Mouse (Mus musculus): ENCODE measurements at regions not wholly inside any gene's neighbourhood (a gene's known extent, or its start where the extent isn't known, plus 50 kb on each side); places are given as distances from the start of the nearest gene placed in this dataset.

DNA sequence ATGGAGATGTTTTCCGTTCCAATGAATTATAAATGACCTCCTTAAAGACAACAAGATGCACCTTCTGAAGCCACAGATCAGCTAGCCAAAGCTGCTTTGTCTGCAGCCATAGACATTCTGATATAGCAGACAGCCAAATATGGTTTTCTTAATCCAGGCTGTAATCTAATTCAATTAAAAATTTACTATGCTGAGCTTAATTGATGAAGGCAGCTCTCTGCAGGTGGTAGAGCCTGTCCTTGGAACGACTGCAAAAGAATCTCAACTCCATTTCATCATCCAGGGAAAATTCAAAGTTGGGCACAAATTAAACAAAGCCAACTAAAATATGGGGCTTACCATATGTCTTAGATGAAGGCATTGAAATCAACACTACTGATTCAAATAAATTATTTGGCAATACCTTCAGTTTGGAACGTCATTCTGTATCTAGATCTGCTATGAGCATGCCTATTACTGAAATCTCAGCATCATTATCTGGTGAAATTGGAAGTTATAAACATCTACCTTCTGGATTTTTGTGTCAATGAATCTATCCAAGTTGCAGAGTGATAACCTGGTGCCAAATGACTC lies 615.4 kb upstream of the Ins1 start:
- peak; percentile 61 for DNase-seq (ENCODE audit: inconsistent ontology term)

GRCm38 (mm10) chr19:51660186-51660585 lies 603.9 kb upstream of the Ins1 start:
- DNase-seq (ENCODE audit: inconsistent ontology term): no peak

DNA sequence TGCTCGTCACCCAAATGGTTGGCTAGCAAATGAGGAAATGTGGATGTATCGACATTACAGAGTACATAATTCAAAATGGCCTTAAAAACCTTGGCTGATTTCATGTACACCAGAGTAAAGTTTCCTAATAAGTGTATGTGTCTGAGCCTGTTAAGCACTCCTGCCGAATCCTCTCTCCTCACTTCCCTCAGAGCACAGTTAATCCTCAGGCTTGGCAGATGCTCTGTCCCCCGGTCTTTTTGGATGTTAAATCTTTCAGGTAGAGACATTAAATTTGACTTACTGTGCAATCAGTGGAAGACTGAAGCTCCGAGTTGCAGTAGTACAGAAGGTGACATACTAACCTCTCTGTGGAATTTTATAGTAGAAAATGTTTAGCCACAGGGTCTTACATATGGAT lies 597.5 kb upstream of the Ins1 start:
- DNase-seq (ENCODE audit: inconsistent ontology term): no peak

DNA sequence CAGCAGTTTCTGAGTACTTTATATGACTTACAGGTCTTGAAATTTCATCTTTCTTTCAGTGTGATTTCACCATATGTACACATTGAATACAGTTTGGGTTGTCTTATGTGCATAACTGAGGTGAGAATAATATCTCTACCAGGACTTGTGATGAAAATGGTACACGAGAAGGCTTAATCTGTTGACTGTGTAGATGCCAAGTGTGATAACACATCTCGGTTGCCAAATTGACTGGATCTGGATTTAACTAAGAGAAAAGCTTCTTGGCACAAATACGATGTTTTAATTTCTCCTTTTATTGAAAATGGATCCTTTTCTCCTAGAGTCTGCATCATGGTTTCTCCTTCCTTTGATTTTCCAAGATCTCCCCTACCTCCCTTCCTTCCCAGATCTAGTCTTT lies 588.4 kb upstream of the Ins1 start:
- no peak for DNase-seq (ENCODE audit: inconsistent ontology term)

Measured in Muller cell, postnatal 12 days (primary cell).